Mouse (Mus musculus): Measurements from ENCODE around the gene Asphd2.
A peak's percentile ranks its signal among the peaks of the same experiment; 100 is the strongest.
"Not testable (repeated sequence)": the region's sequence is repeated elsewhere in the genome, so short reads cannot be mapped to it uniquely, and the experiment has no call there.

Asphd2 gene

DNA sequence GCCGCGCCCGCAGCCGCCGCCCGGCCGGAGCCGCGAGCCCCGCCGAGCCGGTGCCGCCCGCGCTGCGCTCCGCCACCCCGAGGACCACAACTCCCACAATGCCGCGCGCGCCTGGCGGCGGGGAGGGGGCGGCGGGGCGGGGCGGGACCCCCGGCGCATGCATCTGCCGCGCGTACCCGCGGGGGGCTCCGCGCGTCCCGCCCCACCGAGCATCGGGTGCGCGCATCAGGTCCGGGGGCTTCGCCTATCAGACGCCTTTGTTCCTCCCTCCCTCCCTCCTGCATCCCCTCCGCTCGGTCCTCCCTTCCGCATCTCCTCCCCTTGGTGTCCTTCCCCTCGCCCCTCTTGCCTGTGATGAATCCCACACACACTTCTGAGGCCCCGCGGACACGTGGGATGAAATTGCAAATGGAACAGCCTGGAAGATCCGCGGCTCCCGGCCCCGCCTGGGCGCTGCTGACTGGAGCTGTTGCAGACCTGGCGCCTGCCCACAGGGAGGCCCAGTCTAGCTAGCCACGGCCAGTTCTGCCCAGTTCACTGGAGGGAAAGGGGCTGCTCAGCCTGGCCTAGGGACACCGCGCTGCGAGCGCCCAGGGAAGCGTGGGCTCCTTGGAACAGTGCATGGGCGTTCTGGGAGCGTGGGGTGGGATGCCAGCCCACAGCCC lies at the start of gene Asphd2:
Gene Asphd2 (minus strand): TSS at position 88 of the 665 bp plus-strand sequence.
- DNase-seq = peak; percentile 45

DNA sequence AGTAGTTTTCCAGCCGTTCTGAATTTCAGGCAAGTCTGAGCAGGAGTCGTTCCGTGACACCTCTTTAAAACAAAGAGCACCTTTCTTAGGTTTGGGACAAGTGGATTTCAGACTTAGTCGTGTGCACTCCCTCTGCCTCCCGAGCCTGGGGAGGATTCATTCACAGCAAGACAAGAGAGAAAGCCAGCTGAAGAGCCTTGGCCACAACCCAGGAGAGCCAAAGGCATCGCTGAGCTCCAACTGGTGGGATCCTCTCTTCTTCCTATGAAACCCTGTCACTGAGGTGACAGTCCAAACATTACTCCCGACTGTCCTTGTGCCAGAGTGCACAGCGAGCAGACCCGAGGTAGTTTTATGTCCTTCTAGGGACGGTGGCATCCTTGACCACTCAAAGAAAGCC lies 43.9 kb upstream of the Asphd2 start:
- no peak for DNase-seq

DNA sequence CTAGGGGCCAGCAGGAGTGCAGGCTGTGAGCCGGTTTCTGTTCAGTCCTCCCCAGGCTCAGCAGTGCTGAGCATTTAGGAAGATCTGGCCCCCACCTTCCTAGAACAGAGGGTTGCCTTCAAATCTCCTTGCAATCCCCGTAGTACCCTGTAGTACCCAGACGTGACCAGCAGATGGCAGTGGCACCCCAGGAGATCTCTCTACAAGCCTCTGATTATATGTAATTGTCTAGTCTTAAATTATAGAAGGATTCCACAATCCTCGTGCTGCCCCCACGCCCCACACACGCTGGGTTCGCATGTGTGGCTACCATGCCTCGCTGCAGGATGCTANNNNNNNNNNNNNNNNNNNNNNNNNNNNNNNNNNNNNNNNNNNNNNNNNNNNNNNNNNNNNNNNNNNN lies 38.3 kb upstream of the Asphd2 start:
- DNase-seq = peak; percentile 74

DNA sequence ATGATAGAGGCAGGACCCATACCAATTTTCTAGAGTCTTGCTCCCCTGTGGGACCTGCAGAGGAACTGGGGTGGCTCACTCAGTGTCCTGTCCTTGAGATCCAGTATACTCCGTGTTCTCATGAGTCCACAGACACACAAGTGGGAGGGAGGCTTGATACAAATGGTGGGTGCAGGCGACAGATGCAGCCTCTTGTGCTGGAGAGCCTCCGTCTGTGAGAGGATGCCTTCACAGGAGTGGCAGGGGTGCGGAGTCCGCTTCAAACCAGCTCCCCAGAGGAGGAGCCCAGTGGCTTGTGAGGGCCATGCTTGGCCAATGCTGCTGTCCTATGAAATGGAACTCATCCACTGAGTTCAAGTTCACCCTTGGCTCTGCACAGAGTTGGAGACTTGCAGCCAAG lies 37.4 kb upstream of the Asphd2 start:
- no peak for DNase-seq

DNA sequence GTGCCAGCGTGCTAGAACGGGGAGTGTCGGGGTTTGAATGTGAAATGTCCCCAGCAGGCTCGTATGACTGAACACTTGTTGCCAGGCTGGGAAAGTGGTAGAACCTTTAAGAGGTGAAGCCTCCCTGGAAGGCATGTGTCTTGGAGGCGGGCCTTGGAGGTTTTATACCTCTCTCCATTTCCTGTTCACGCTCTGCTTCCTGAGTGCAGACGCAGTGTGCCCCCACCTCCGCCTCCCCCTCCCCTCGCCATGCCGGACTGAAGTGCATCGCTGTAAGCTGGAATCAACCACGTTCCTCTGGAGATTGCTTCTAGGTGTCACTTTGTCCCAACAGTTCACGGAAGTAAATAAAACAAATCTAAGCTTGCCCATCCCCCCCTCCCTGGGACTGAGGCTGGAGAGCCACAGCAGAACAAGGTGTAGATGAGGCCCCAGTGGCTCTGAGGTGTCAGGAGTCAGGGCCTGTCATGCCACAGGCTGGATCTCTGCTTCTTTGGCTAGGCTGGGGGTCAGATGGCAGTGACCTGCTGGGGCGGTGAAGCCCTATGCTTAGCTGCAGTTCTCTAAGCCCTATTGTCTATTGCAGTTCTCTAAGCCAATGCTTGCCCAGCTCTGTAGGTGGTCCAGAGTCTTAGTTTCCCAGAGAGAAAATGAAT lies 36.6 kb upstream of the Asphd2 start:
- no peak for DNase-seq

DNA sequence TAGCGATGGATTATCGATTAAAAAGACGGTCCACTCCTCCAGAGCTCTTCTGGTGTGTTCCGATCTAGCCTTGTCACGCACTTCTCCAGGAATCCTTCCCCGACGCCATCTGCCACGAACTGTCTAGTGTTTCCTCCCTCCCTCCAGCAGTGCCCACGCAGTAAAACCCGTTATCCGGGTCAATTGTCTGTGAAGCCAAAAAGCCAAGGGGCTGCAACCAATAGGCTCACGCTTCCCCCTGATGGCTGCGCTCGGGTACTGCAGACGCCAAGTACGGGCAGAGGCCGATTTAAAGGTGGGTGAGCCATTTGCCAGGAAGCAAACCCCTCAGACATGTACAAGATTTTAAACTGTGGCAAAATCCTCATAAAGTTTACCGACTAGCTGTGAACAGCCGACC lies 34.3 kb upstream of the Asphd2 start:
- peak; percentile 72 for DNase-seq

DNA sequence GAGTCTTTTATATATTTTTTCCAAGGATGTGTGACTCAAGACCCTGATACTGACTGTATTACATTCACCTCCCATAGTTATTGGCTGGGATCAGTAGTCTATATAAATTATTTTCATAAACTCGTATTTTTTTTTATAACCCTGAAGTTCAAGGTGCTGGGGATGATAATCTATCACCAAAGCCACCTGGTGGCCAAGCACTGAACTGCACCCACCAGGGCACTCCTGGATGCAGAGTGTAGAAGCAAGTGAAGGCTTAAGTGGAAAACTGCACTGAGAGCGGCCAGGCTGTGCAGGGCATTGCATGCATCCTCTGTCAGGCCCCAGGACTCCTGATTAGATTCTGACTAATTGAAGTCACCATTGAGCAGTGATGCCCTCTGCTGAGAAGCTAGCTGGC lies 32.6 kb upstream of the Asphd2 start:
- peak; percentile 56 for DNase-seq

DNA sequence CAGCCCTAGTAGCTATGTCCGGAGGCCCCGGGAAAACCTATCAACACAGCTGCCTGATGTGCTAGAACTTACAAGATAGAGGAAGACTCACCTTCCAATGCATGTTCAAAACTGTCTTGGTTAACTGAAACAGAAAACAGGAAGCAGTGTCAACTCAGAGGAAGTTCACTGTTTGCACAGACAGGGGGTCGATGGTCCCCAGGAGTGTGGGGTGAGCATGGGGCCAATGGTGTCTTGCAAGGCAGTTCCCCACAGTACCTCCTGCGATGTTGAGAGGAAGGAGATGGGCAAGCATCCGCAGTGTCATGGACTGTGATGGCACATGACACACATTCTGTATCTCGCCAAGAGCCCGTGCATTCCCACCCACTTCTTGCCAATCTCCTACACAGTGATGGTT lies 32.0 kb upstream of the Asphd2 start:
- no peak for DNase-seq

DNA sequence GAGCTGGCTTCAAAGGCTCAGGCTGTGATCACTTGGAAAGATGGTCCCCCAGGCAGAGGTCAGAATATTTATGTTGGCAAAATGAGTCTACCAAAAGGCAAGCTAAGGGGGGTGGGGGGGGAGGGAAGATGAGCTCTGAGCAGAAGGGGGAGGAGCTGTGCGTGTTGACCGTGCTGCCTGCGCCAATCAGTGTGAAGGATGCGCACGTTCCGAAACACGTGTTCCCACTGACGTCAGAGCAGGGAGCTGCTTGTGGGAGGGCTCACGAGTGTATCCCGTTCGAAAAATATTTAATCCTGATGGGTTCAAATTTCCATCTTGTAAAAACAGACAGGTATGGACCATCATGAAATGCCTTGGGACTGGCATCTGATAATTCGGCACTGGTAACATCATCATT lies 24.9 kb upstream of the Asphd2 start:
- DNase-seq = no peak

DNA sequence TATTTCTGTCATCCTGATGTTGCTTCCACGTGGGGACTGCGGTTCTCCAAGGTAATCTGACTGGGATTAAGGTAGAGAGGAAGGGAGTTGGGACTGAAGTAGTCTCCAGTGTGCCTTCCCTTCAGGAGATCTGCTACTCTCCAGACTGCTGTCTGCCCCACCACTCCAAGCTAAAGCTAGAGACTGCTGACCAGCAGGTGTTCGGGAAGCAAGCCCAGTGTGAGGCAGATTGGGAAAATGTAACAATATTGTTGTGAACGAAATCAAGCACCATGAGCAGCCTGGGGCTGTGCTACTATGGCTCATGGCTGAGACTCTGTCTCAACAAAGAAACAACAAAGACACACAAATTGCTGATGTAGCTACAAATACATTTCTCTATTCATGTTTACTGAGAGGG lies 23.4 kb upstream of the Asphd2 start:
- DNase-seq = no peak

DNA sequence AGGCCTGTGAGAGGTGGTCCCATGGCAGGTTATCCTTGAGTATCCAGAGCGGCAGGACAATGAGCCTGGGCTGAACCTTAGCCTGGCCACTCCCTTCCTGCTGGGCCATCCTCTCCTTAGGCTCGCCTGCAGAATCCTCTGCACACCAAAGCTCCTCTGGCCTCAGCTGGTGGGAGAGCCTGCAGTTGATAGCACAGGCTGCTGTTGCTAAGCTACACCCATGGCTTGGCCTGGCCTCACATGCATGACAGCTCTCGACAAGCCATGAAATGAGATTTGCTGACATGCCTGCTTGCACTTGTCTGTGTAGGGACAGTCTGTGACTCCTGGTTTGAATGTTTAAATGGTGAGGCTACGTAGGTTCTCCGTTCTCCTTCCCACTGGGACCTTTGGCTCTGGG lies 22.0 kb upstream of the Asphd2 start:
- no peak for DNase-seq

DNA sequence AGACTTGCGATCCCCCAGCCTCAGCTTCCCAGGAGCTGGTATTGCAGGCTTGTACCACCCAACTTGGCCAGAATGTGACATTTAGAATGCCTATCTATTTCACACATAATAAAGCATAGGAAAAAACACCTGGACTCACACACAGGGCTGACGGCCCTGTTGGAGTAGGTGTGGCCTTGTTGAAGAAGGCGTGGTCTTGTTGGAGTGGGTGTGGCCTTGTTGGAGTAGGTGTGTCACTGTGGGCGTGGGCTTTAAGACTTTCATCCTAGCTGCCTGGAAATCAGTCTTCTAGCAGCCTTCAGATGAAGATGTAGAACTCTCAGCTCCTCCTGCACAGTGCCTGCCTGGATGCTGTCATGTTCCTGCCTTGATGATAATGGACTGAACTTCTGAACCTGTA lies 18.1 kb upstream of the Asphd2 start:
- not testable (repeated sequence) for DNase-seq

DNA sequence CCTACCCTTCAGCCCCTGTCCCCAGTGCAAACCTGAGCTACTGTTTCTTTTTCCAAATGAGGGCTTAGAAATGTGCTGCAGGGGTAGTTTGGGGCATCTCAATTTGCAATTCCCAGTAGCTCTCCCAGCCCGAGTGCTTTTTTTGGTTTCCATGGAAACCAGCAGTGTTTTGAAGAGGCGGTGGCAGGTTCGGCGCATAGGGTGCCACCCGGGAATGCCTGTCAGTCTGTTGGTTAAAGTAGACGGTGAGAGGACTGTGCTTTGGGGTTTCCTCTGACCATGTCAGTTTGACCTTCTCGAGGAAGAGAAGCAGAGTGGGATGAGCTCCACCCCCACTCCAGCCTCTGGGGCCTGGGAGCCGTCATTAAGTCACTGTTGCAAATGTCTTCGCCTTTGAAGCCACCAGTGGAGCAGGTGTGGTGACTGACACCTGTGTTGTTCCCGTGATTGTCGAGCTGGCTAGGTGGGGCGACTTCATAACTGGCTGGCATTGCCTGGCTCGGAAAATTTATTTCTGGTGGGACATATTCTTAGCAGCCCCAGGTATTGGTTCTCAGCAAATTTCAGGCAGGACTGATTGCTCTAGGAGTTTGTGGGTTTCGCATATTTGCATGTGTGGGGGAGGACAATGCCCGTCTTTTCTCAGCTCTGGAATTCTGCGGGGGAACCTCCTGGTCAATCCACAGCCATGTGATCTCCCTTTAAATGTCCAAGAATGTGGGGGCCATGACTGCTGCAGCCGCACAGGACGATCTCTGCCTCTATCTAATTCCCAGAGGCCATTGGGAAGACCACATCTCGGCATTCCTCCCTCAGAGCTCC lies 17.1 kb upstream of the Asphd2 start:
- no peak for DNase-seq

DNA sequence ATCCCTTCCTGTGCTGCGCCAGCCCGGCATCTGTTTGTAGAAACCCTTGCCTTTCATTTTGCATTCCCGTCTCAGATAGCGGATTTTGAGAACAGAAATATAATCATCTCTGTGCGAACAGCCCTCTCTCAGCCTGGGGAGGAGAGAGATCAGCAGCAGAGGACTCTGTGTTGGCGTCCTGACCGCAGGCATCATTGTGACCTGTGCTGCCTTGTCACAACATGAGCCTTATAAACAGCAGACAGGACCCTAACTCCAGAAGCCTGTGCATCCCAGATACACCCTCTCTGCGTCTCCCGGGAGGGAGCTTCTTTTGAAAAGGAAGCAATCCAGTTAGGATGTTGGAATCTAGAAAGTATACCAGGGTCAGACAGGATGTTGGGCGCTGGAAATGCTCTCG lies 16.4 kb upstream of the Asphd2 start:
- no peak for DNase-seq

DNA sequence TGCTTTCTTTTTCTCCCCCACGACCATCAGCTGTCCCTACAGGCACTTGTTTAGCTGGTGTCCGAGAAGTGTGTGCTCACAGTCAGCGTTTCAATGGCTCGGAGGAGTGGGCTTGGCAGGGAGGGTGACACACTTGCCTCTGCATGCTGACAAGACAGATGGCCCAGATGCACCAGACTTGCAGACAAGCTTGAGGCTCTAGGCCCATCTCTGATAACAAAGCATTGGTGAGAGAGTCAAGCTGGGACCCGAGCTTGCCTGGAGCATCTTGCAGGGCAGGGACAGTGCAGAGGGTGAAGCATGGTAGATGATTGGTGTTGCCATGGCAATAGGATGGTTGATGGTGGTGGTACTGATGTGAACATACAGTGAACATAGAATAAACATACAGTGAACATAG lies 14.6 kb upstream of the Asphd2 start:
- DNase-seq = no peak

DNA sequence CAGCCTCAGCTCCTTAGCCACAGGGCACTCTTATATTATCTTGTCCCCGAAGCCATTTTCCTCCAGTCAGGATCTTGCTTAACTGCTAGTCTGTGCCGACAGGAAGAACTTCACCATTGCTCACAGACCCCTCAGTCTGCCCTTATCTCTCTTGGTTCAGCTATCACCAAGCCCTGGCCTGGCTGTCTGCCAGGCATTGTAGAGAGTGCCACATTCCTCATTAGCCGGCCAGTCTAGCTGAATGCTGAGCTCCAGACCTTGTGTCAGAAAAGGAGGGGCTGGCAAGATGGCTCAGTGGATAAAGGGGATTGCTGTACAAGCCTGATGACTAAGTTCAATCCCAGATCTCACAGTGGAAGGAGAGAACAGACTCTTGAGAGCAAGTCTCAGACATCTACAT lies 11.4 kb upstream of the Asphd2 start:
- DNase-seq = no peak

DNA sequence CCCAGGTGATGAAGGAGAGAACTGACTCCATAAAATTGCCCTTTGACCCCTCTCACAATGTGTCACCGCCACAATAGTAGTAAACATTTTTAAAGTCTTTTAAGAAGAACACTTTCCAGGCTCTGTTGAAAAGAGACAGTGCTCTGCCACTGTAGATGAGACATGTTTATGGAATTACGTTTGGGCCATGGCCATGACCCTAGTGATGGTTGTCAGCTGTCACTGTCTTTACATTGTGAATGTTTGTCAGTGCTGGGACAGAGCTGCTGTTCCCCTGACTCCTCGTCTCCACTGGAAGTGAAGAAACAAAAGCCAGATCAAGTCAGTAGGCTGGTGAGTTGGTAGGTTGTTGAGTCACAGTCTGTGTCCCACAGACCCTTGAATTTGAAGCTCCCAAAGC lies 7.8 kb upstream of the Asphd2 start:
- DNase-seq = no peak

DNA sequence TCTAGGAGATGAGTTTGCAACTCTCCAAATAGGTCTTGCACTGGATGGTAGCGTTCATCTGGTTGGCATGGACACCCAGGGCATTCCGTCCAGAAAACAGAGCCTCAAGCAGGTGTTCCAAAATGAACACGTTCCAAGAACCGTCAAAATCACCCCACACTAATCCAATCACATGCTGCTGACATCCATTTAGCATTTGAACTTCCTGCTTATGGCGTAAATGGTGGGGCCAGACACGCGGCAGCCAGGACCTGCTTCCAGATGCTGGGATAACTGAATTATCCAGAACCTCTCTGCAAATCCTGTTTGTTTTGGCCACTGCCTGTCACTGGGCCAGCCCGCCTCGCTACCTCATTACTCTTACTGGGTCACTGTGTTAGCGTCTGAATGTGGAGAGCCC lies 4.6 kb upstream of the Asphd2 start:
- DNase-seq = no peak

DNA sequence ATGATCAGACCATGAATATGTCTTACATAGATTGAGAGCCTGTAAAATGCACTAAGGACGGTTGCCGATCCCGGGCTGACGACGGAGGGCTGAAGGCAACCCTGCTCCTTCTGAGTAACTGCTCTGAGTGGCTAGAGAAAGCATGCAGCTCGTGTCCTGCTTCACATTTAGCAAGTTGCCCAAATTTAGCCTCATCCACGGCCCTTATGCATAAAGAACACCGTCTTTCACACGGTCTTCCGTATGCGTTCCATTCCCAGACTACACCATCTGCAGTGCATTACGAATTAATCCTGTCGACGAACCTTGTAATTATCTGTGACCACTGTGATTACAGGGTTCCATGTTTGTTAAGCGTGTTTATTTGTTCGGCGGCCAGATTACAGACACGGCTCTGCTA lies 1.4 kb upstream of the Asphd2 start:
- no peak for DNase-seq

DNA sequence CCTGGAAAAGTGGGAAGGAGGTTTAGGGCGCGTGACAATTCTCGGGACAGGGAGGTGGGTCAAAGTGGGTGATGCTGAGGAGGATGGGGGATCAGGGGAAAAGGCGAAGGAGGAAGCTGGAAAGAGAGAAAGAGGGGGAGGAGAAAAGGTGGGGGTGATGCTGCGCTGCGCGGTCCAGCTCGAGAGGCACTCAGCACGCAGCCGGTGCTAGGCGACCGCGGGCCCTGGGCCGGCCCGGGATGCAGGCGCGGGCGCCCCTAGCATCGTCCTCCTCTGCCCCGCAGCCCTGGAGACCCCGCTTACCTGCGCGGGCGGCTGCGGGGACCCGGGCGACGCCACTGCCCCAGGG lies 277 bp downstream of the Asphd2 start:
- no peak for DNase-seq

DNA sequence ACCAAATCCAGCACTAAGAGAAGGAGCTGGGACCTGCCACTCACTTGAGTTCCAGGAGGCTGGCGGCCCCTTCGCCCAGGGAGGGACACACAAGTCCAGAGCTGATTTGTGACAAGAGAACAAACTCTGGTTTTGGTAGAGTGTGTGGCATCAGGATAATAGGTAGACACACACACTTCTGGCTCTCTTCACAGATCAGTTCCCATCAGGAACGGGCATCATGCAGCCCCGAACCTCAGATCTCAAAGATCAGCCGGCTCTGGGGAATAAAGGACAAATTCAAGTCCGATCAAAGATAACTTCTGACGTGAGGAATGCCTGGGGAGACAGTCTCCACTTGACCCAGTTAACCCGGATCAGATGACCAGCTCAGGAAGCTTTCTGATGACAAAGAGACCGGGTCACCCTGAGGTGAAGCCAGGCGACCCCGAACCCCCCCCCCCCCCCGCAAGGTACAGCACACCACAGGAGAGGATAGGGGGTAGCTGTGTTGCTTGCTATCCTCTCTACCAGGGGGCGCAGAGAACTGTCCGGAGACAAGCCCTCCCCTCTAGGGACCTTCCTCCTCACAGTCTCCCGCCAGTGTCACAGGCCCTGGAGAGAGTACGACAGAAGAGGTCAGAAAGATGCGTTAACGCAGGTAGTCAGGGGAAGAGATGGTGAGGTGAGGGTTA lies 788 bp downstream of the Asphd2 start:
- DNase-seq = no peak

DNA sequence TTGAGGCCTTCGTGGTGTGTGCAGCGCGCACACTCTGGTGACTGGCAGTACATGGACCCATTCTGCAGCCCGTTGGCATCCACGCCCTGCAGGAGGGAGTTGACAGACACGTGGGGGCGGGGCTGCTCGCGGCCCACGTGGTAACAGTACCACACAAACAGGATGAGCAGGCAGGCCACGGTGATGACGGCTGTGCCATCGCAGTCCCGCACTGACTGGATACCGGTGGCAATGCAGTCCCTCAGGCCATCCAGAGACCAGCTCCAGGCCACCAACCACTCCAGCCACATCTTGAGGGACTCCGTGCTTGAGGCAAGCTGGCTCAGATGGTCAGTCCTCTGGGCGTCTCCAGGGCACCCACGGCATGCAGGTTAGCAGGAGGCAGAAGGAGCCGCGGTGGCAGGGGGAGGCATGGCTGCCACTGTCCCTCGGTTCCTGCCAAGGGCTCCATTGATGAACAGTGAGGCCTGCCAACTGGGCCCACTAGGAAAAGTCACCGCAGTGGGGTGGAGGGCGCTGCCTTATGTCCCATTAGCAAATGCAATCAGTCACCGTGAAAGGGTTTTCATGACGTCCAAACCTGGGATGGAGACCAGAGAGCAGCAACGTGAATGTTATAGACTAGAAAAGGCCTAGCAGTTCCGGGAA lies 2.9 kb downstream of the Asphd2 start:
- no peak for DNase-seq

DNA sequence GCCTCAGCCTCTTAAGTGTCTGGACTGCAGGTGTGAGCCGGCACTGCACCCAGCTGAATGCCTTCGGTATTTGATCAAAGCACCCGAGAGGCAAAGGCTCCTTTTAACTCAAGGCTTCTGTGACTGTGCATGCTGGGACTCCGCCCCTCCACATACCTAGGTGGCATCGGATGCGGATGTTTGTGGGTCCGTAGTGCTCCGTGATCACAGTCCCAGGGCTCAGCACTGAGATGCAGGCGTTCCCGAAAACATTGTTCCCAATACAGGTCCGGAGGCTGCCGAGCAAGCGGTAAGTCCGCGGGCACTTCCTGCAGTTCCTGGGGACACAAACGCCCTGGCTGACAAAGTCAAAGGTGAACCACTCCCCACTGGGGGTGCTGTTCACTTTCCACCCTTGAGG lies 3.7 kb downstream of the Asphd2 start:
- DNase-seq = no peak

All from kidney, postnatal 14 days (tissue).